Mouse (Mus musculus) midbrain, embryonic 13.5 days (tissue): ENCODE results near the gene Olfr550. TPM values are rescaled to one million over a fixed set of nuclear protein-coding genes. Genes with fewer than 3 reads are reported as not detected.

Experiments
- ATAC-seq: fragments of 200-750 bp; cut with Nextera tagmentation; 2 replicates; pipeline ENCODE4 v1.8.0; 2017; ENCODE audit warnings: mild to moderate bottlenecking, moderate TSS enrichment, moderate library complexity
- H3K27ac ChIP-seq: fragments of 300-500 bp; sonication (generic); 2 replicates; pipeline ENCODE4 v1.5.1; 2015; ENCODE audit warnings: inconsistent platforms, mild to moderate bottlenecking, moderate library complexity
- H3K27me3 ChIP-seq: fragments of 300-500 bp; sonication (generic); 2 replicates; pipeline ENCODE4 v1.6.1; 2015; ENCODE audit warnings: mild to moderate bottlenecking, inconsistent platforms
- H3K36me3 ChIP-seq: fragments of 300-500 bp; sonication (generic); 2 replicates; pipeline ENCODE4 v1.6.1; 2015; ENCODE audit warnings: mild to moderate bottlenecking, inconsistent platforms
- H3K4me1 ChIP-seq: fragments of 300-500 bp; sonication (generic); replicated peaks from 2 replicates; pipeline ENCODE4 v1.6.1; 2015; ENCODE audit warnings: inconsistent platforms
- H3K4me2 ChIP-seq: fragments of 300-500 bp; sonication (generic); replicated peaks from 2 replicates; pipeline ENCODE4 v1.6.1; 2015; ENCODE audit warnings: moderate library complexity, mild to moderate bottlenecking, inconsistent platforms
- H3K4me3 ChIP-seq: fragments of 300-500 bp; sonication (generic); replicated peaks from 2 replicates; pipeline ENCODE4 v1.5.1; 2015; ENCODE audit warnings: mild to moderate bottlenecking, inconsistent platforms
- H3K9ac ChIP-seq: fragments of 300-500 bp; sonication (generic); replicated peaks from 2 replicates; pipeline ENCODE4 v1.6.1; 2015; ENCODE audit warnings: mild to moderate bottlenecking, inconsistent platforms
- H3K9me3 ChIP-seq: fragments of 300-500 bp; sonication (generic); 2 replicates; pipeline ENCODE4 v1.6.1; 2016; ENCODE audit warnings: mild to moderate bottlenecking, inconsistent platforms
- WGBS: fragments of 180-500 bp; shearing (Covaris S2); methylation state at CpG from one replicate; pipeline ENCODE4 v1.1.7; 2015; 5-methylcytosine and 5-hydroxymethylcytosine counted together
- polyA plus RNA-seq: library from polyadenylated mRNA; unstranded; fragments of >200 nt; fragmentation: Nextera tagmentation; extraction: Ambion mirVana; gene quantifications from 2 replicates; pipeline ENCODE4 v1.2.1, GENCODE M21; 2015

Olfr550 gene
- polyA plus RNA-seq: not detected in 2 replicates

DNA sequence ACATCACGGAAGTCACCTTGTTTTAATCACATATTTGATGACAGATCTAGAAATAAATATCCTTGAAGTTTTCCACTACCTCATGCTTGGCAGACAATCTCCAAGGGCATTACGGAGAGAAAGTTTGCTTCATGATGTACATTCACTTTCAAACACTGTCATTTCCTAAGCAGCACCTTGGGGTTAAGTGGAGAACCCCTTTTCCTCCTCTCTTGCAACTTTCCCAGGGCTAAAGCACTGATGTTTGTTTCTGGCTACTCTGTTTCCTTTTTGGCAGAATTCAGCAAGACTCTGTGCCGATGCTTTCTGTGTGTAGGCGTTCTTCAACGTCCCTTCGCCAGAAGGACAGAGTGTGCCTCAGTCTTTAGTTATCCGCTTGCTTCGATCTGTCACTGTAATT lies at the start of gene Olfr550:
Gene Olfr550 (plus strand): TSS at position 301 of the 400 bp plus-strand sequence.
- no peak within 1 kb of the TSS for H3K4me2 ChIP-seq
- H3K36me3 ChIP-seq: no peaks in the 10 kb centered on the region
- H3K27ac ChIP-seq: no peak within 1 kb of the TSS
- no peaks in the 10 kb centered on the region for H3K9me3 ChIP-seq
- 95% methylated on average over 8 of the region's 8 CpGs for WGBS
- no peak within 1 kb of the TSS for H3K9ac ChIP-seq
- peaks cover 13% of the 10 kb centered on the region for H3K4me1 ChIP-seq
- H3K4me3 ChIP-seq: no peak within 1 kb of the TSS
- no peaks in the 10 kb centered on the region for H3K27me3 ChIP-seq
- no peak for ATAC-seq

DNA sequence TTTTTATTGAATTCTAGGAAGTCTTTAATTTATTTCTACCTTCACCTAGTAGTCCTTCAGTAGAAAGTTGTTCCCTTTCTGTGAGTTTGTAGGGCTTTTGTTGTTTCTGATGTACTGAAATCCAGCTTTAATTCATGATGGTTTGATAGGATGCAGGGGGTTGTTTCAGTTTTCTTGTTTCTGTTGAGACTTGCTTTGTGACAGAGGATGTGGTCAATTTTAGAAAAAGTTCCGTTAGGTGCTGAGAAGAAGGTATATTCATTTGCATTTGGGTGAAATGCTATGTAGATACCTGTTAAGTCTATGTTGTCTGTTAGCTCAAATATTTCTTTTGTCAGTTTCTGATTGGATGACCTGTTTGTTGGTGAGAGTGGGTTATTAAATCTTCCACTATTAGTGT lies 42.2 kb upstream of the Olfr550 start:
- ATAC-seq: no peak
- no peak overlapping the region for H3K4me3 ChIP-seq
- H3K4me2 ChIP-seq: no peak overlapping the region
- H3K27ac ChIP-seq: no peak overlapping the region
- no peaks in the 10 kb centered on the region for H3K27me3 ChIP-seq
- 91% methylated on average over 1 of the region's 1 CpGs for WGBS
- no peaks in the 10 kb centered on the region for H3K36me3 ChIP-seq
- no peak overlapping the region for H3K9ac ChIP-seq
- H3K9me3 ChIP-seq: no peaks in the 10 kb centered on the region
- H3K4me1 ChIP-seq: no peaks in the 10 kb centered on the region

DNA sequence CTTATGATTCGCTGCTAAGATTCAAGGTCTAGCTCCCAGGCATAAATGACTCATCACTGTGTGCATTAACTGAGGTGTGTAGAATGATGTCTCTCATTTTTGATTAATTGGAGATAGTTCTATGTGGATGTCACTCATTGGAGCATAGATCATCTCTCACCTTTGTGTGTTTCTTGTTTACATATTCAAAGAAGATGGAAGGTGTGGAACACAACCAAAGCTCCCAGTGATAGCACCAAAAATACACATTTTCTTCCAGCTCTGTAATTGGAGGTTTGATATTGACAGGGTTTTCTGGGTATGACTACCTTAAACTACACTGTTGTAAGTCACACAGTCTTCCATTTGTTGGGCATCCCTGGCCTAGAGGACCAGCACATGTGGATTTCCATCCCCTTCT lies 36.8 kb upstream of the Olfr550 start, which contains the start of gene Olfr547:
Gene Olfr547 (plus strand): TSS at position 301 of the 400 bp plus-strand sequence.
- Histone ChIP-seq H3K4me2 (no peak within 1 kb of the TSS), H3K36me3 (no peaks in the 10 kb centered on the region), H3K27me3 (no peaks in the 10 kb centered on the region), H3K9me3 (no peaks in the 10 kb centered on the region), H3K4me3 (no peak within 1 kb of the TSS), H3K27ac (no peak within 1 kb of the TSS), H3K4me1 (no peaks in the 10 kb centered on the region), H3K9ac (no peak within 1 kb of the TSS)
- 94% methylated on average over 1 of the region's 1 CpGs for WGBS
- ATAC-seq: no peak

DNA sequence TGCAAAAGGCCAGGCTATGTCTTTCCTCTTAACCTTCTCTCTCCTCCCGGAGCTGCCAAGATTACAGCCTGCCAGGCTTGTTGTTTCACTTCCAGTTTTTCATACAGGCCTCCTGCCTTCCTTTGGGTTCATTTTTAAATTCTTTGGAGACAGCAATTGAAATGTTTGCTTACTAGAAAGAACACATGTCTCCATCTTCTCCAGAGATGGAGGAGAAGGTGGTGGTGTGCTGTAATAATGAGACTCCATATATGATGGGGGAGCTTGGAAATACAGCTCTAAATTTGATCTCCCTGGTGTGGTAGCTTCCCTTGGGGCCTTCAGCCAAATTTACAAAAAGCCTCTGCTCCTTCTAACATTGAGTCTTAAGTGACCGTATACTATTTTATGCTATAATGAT lies 30.6 kb upstream of the Olfr550 start, which contains the start of gene Olfr548-ps1:
Gene Olfr548-ps1 (plus strand): TSS at position 301 of the 400 bp plus-strand sequence.
- H3K4me2 ChIP-seq: no peak within 1 kb of the TSS
- H3K27me3 ChIP-seq: no peaks in the 10 kb centered on the region
- no peaks in the 10 kb centered on the region for H3K9me3 ChIP-seq
- no peaks in the 10 kb centered on the region for H3K36me3 ChIP-seq
- WGBS: 93% methylated on average over 2 of the region's 2 CpGs
- no peaks in the 10 kb centered on the region for H3K4me1 ChIP-seq
- no peak within 1 kb of the TSS for H3K4me3 ChIP-seq
- no peak for ATAC-seq
- no peak within 1 kb of the TSS for H3K27ac ChIP-seq
- no peak within 1 kb of the TSS for H3K9ac ChIP-seq

DNA sequence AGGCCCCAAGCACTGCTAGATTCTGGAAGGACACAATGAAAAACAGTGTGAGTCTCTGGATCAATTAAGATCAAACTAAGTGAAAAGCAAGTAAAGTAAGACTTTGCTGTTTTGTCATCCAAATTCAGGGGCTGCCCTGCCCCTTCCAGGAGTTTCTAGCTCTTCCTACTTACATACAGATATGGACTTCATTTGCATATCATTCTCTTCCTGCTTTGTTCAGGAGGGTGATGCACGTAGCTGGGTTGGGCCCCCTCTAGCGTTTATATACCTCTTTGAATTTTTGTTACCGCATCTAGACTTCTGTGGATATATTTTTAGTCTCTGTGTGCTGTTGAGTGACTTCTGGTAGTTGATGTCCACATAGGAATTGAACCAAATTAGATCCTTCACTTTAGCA lies 30.0 kb upstream of the Olfr550 start:
- no peak overlapping the region for H3K9ac ChIP-seq
- no peaks in the 10 kb centered on the region for H3K4me1 ChIP-seq
- no peak overlapping the region for H3K4me2 ChIP-seq
- no peak overlapping the region for H3K27ac ChIP-seq
- no peak overlapping the region for H3K4me3 ChIP-seq
- no peaks in the 10 kb centered on the region for H3K36me3 ChIP-seq
- H3K27me3 ChIP-seq: no peaks in the 10 kb centered on the region
- H3K9me3 ChIP-seq: no peaks in the 10 kb centered on the region
- no peak for ATAC-seq
- 71% methylated on average over 3 of the region's 3 CpGs for WGBS

DNA sequence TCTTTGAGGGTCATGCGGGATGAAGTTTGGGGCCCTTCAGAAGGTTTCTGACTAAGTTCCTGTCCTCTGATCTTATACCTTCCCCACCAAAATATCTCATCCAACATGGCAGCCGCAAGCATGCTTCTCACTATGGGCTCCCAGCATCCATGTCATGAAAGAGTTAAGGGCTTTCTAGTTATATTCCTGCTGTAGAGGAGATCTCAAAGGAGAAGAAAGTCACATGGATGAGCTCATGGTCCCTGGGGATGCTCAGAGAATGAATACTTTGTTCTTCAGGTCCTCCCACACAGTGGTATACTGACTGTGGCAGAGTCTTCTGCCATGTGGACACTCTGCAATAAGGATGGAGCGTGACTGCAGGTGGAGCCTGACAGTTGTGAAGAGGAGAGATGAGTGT lies 21.7 kb upstream of the Olfr550 start, which contains the start of gene Olfr549:
Gene Olfr549 (plus strand): TSS at position 301 of the 400 bp plus-strand sequence.
- no peak within 1 kb of the TSS for H3K27ac ChIP-seq
- H3K4me3 ChIP-seq: no peak within 1 kb of the TSS
- ATAC-seq: no peak
- H3K9me3 ChIP-seq: no peaks in the 10 kb centered on the region
- WGBS: 88% methylated on average over 3 of the region's 3 CpGs
- no peaks in the 10 kb centered on the region for H3K4me1 ChIP-seq
- H3K9ac ChIP-seq: no peak within 1 kb of the TSS
- no peaks in the 10 kb centered on the region for H3K36me3 ChIP-seq
- H3K4me2 ChIP-seq: no peak within 1 kb of the TSS
- no peaks in the 10 kb centered on the region for H3K27me3 ChIP-seq

DNA sequence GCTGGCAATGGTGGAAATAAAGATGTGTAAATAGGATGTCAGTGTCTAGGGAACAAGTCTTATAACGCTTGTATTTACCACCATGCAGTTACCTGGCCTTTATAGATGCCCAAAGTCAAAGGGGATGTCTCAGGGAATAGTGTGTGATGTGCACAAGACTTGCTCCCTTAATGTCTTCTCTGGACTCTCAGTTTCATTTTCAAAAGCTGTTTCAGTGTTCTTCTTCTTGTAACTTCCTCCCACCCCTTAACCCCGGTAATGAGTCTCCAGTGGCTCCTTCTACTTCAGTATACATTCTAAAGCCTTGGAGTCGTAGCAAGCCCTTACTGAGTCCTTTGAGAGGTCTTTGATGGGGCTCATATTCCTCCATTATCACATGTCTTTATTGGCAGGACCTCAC lies 18.0 kb upstream of the Olfr550 start:
- no peaks in the 10 kb centered on the region for H3K4me1 ChIP-seq
- H3K4me3 ChIP-seq: no peak overlapping the region
- 85% methylated on average over 3 of the region's 3 CpGs for WGBS
- H3K9me3 ChIP-seq: no peaks in the 10 kb centered on the region
- ATAC-seq: no peak
- H3K36me3 ChIP-seq: no peaks in the 10 kb centered on the region
- no peak overlapping the region for H3K9ac ChIP-seq
- no peak overlapping the region for H3K27ac ChIP-seq
- no peak overlapping the region for H3K4me2 ChIP-seq
- H3K27me3 ChIP-seq: no peaks in the 10 kb centered on the region

DNA sequence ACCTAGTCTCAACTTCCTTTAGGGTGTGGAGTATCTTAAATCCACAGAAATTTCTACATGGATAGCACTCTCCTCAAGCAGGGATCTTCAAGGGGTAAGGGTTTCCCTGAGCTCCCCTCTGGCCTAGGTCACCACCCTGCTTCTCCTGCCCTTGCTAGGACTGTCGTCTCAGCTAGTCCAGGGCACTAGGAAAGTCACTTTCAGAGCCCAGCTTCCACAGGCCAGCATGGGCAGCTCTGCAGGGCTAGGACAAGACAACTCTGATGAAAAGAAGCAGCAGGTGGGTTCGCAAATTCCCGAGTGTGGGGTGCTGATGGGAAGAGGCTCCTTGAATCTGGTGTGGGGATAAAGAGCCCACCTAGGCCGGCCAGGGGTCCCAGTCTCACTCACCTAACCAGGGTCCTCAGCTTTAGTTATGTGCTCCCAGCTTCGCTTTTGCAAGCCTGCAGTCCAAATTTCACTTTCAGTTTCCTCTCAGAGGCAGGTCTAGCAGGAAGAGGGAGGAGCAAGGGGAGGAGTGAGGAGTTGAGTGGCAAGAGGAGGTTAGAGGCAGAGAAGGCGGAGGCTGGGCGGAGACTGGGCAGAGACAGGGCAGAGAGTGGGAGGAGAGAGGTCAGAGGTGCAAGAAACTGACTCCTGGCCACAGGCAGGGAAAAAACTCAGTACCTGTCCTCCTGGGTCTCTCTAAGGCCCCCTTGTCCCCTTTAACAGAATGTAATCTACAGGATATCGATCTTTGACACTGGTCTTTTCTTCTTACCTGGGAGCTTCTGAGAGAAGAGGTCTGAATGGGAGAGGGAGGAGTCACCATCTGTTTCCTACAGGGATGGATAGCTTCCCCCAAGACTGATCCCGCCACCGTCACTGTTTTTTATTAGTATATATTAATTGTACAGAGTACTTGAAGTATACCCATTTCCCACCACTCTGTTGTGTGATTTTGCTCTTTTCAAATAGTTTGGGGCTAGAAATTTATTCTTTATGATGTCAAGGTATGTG lies 5.9 kb upstream of the Olfr550 start, which contains the start of gene Trim21:
Gene Trim21 (minus strand): TSS at position 488 of the 999 bp plus-strand sequence.
- 23% methylated on average over 10 of the region's 10 CpGs for WGBS

DNA sequence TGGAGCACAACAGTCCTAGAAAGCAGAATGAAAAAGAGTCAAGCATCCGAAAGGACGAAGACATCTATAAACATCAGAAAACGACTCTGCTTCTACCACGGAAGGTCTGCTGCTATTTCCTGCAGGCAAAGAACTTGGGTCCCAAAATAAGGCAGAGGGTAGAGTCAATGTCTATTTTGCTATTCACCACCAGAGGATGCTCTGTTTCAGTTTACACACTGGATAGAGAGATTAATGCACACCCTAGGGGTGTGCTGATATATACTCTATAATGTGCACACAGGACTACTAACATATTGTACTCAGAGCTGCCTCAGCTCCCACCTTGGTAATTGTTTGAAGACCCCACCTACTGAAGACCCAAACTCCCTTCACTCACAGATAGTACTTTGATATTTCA lies 5.0 kb upstream of the Olfr550 start:
- ATAC-seq: no peak

More for the DNA sequence above, 5.9 kb upstream of the Olfr550 start, which contains the start of gene Trim21:
- no peaks in the 10 kb centered on the region for H3K9me3 ChIP-seq
- ATAC-seq: peak; percentile 68
- H3K27me3 ChIP-seq: no peaks in the 10 kb centered on the region
- peak within 1 kb of the TSS; percentile 23 for H3K4me3 ChIP-seq
- no peaks in the 10 kb centered on the region for H3K36me3 ChIP-seq
- H3K4me1 ChIP-seq: peaks cover 8% of the 10 kb centered on the region; the same call in 1 of the 2 replicates
- H3K9ac ChIP-seq: no peak within 1 kb of the TSS
- peak within 1 kb of the TSS; percentile 38 for H3K4me2 ChIP-seq
- no peak within 1 kb of the TSS for H3K27ac ChIP-seq

DNA sequence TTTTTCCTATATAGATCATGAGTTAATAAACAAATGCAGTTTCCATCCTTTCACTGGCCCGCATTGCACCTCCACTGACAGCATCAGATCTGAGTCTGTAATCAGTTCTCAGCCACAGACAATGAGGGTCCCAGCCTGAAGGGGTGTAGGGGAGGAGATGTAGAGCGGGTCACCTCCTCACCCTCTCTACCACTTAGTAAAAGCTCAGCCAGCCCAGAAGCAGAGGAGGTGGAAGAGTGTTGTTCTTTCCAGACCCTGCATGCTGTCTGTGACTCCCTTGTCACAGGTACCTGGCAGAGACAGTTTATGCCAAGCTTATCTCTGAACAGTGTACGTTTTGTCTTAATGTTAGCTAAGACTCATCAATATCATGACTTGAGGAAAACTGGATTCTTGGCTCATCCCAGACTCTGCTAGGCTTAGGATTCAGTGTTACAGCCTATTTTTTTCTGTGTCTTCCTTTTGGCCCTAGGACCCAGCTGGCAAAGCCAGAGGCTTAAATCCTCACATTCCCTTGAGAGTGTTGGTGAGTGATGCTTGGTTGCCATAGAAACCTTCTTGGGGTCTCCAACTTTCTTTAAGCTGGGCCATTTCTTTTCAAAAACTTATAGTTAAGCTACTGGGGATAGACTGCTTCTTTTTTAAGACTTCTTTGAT lies 2.1 kb downstream of the Olfr550 start:
- H3K4me3 ChIP-seq: no peak overlapping the region
- no peak overlapping the region for H3K4me2 ChIP-seq
- 35% methylated on average over 3 of the region's 3 CpGs for WGBS
- peak overlapping the region; percentile 6; the same call in 1 of the 2 replicates for H3K27ac ChIP-seq
- H3K4me1 ChIP-seq: peaks cover 13% of the 10 kb centered on the region
- peak; percentile 88 for ATAC-seq
- no peaks in the 10 kb centered on the region for H3K27me3 ChIP-seq
- H3K9me3 ChIP-seq: no peaks in the 10 kb centered on the region
- H3K36me3 ChIP-seq: no peaks in the 10 kb centered on the region
- H3K9ac ChIP-seq: no peak overlapping the region

More for the DNA sequence above, 5.0 kb upstream of the Olfr550 start:
- 91% methylated on average over 4 of the region's 4 CpGs for WGBS
- Histone ChIP-seq H3K9ac (no peak overlapping the region), H3K36me3 (no peaks in the 10 kb centered on the region), H3K4me2 (no peak overlapping the region), H3K27ac (no peak overlapping the region), H3K27me3 (no peaks in the 10 kb centered on the region), H3K4me1 (no peaks in the 10 kb centered on the region; the same call in 1 of the 2 replicates), H3K4me3 (no peak overlapping the region), H3K9me3 (no peaks in the 10 kb centered on the region)

DNA sequence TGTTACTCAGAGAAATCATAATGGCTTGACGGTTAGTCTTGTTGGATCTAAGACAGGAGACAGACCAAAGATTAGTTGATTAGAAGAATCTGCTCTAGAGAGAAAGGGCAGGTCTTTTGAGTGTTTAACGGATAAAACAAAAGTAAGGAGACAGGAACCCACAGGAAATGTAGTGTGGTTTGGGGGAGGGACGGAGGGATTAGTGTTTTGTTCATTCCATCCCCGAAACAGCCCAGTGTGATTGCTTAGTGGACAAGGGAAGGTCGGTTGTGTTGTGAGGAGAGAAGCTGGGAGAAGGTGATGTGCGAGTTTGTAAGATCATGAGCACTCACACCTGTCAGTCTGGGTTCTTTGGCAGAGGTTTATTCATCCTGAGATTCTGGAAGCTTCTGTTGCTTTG lies 4.8 kb downstream of the Olfr550 start:
- Histone ChIP-seq H3K4me3 (no peak overlapping the region), H3K4me1 (peaks cover 13% of the 10 kb centered on the region), H3K36me3 (no peaks in the 10 kb centered on the region), H3K9ac (no peak overlapping the region), H3K9me3 (no peaks in the 10 kb centered on the region), H3K4me2 (no peak overlapping the region), H3K27me3 (no peaks in the 10 kb centered on the region), H3K27ac (no peak overlapping the region)
- 63% methylated on average over 6 of the region's 6 CpGs for WGBS
- no peak for ATAC-seq

DNA sequence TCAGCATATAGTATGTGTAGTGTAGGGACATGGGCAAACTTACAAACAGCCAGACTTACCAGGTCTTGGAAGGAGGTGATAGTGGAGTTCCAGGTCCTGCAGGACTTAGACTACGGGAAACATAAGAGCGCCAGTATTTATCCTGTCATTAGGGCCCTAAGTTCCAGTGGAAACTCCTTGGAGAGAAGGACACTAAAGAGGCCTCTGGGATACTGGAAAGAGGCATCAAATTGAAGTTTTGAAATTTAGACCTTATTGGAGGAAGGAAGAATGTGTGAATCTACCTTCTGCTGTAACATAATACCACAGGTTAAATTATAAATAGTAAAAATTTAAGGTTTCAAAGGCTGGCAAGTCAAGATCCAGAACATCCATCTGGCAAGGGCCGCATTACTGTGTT lies 20.5 kb downstream of the Olfr550 start, which contains the start of gene Olfr551:
Gene Olfr551 (minus strand): TSS at position 101 of the 400 bp plus-strand sequence.
- WGBS: 94% methylated on average over 3 of the region's 3 CpGs
- Histone ChIP-seq H3K36me3 (no peaks in the 10 kb centered on the region), H3K27me3 (no peaks in the 10 kb centered on the region), H3K4me3 (no peak within 1 kb of the TSS), H3K4me2 (no peak within 1 kb of the TSS), H3K4me1 (no peaks in the 10 kb centered on the region), H3K9ac (no peak within 1 kb of the TSS), H3K9me3 (no peaks in the 10 kb centered on the region), H3K27ac (no peak within 1 kb of the TSS)
- ATAC-seq: no peak
